Mouse (Mus musculus): Measurements from ENCODE around the gene Lamp1.

Lamp1 gene

GRCm38 (mm10) chr8:13158718-13159376 lies at the start of gene Lamp1:
Gene Lamp1 (plus strand): TSS chr8:13159161.
- DNase-seq (ENCODE audit: low read depth in 1 of 2, low spot score in 2 of 2): peak; percentile 89 to 95

DNA sequence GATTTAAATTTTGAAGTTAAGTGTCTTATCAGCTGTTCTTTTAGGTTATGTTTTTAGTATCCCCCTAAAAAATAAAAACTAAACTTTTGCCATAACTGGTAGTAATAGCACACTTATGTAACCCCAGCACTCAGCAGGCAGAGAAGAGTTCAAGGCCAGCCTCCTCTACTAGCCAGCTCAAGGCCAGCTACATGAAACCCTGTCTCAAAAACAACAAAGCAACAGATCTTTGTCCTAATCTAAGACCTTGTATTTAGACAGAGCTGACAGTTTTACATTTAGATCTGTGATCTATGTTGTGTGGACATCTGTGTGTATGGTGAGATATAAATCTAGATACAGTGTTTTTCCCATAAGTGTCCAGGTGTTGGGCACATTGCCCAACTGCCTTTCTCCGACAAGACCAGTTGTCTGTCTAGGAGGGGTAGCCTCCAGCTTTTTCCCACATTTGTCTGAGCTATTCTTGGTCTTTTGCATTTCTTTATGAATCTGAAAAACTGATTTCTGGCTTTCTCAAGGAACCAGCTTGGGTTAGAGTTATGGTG lies 49.5 kb upstream of the Lamp1 start:
- no peak for DNase-seq (ENCODE audit: low read depth in 1 of 2, low spot score in 2 of 2)

DNA sequence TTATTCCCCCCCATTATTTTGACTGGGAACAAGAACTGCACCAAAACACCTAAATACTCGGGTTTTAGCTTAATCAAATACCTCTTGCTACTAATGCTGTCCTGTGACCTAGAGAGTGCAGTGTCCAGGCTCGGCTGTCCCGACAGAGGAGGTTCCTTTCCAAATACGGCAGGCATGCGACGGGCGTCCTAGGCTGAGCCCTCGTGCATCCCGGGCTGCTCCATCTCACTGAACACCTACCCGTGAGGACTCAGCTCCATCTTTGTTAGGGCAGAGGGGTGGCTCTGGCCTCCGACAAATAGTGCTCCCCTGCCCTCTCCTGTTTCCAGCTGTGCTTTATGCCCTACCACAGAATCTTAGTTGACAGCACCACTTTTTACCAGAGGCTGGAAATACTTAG lies 47.0 kb upstream of the Lamp1 start:
- no peak for DNase-seq (ENCODE audit: low read depth in 1 of 2, low spot score in 2 of 2)

- DNase-seq (ENCODE audit: low read depth in 1 of 2, low spot score in 2 of 2): no peak
Observed at GRCm38 (mm10) chr8:13113232-13113631, 45.7 kb upstream of the Lamp1 start.

- DNase-seq (ENCODE audit: low read depth in 1 of 2, low spot score in 2 of 2): no peak
Observed at GRCm38 (mm10) chr8:13117096-13117495, 41.9 kb upstream of the Lamp1 start.

- no peak for DNase-seq (ENCODE audit: low read depth in 1 of 2, low spot score in 2 of 2)
Observed at GRCm38 (mm10) chr8:13118516-13118915, 40.4 kb upstream of the Lamp1 start.

GRCm38 (mm10) chr8:13120882-13121665 lies 37.9 kb upstream of the Lamp1 start:
- no peak for DNase-seq (ENCODE audit: low read depth in 1 of 2, low spot score in 2 of 2)

DNA sequence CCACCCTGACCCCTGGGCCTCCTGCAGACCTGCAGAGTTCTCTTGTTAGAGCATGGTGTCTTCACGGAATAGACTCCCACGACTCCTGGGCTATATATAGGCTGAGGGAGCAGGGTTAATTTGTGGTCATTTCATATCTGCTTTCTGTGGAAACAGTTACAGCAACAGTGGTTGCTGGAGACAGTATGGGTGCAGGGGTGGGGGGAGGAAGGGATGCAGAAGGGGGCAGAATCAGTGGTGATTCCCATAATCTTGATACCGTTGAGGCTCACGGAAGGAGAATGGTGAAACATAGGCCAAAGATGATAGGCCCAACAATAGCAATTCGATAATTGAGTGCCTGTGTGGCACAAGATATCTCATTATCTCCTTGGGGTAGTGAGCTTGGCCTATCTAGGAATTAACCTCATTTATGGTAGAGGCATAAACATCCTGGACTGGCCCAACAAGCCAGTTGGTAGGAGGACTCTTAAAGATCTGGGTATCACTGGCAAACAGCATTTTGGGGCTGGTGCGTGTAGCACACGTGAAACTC lies 36.0 kb upstream of the Lamp1 start:
- DNase-seq (ENCODE audit: low read depth in 1 of 2, low spot score in 2 of 2): no peak

DNA sequence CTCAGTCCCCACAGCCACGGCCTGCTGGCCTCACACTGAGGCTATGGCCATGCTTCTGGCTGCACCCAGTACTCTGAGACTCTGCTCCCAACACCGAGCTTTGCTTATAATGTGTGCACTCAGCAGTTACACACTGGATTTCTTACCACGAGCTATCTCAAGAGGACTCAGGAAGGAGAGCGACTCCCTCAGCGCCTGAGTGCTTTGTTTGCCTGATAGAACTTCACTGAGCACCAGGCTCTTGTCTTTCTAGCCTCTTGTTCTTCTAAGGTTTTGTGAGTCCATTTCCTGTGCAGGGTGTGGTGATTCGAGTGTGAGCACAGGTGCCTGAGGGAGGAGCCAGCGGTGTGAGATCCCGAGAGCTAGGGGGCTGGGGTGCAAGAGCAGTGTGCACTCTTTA lies 34.1 kb upstream of the Lamp1 start:
- DNase-seq (ENCODE audit: low read depth in 1 of 2, low spot score in 2 of 2): no peak

DNA sequence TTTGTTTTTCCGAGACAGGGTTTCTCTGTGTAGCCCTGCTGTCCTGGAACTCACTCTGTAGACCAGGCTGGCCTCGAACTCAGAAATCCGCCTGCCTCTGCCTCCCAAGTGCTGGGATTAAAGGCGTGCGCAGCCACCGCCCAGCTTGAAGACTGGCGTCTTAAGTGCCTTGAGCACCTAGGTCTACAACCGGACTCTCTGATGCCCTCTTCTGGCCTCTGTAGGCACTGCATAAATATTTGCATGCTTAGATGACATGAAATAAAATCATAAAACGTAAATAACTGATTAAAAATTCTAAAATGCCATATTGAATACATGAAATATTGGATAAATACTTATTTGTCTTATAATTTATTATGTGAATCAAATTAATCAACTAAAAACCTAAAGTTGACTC lies 26.7 kb upstream of the Lamp1 start:
- DNase-seq (ENCODE audit: low read depth in 1 of 2, low spot score in 2 of 2): peak; percentile 22 to 26

GRCm38 (mm10) chr8:13139641-13140182 lies 19.2 kb upstream of the Lamp1 start:
- DNase-seq (ENCODE audit: low read depth in 1 of 2, low spot score in 2 of 2): no peak

GRCm38 (mm10) chr8:13141681-13142080 lies 17.3 kb upstream of the Lamp1 start:
- DNase-seq (ENCODE audit: low read depth in 1 of 2, low spot score in 2 of 2): no peak

- no peak for DNase-seq (ENCODE audit: low read depth in 1 of 2, low spot score in 2 of 2)
Observed at GRCm38 (mm10) chr8:13148476-13148875, 10.5 kb upstream of the Lamp1 start.

DNA sequence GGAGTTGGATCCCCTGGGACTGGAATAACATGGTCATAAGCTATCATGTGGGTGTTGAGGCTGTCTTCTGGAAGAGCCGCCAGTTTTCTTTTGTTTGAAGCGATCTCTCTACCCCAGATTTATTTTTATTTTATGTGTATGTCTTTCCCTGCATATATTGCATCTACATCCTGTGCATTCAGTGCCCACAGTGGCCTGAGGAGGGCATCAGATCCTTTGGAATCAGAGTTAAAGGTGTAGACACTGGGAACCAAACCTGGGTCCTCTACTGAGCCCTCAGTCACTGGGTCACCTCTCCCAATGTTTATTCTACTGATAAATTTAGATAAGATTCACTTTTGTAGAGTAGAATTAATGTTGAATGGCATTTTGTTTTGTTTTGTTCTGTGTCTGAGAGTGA lies 9.7 kb upstream of the Lamp1 start:
- no peak for DNase-seq (ENCODE audit: low read depth in 1 of 2, low spot score in 2 of 2)

DNA sequence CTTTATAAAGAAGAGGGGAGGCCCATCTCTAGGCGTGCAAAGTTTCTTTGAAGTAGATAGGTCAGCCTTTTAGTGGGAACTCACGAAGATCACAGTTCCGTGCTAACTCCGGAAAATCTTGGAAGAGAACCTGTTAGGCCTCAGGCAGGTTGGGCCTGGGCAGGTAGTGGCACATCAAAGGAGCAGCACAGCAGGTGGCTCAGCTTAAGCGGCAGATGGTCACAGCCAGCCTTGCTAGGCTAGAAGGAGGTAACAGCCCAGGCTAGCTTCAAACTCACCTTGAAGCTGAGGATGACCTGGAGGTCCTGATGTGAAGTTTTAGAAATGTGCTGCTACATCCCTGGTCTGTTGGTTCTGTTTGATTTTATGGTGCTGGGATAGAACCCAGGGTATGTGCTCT lies 9.1 kb upstream of the Lamp1 start:
- DNase-seq (ENCODE audit: low read depth in 1 of 2, low spot score in 2 of 2): no peak

DNA sequence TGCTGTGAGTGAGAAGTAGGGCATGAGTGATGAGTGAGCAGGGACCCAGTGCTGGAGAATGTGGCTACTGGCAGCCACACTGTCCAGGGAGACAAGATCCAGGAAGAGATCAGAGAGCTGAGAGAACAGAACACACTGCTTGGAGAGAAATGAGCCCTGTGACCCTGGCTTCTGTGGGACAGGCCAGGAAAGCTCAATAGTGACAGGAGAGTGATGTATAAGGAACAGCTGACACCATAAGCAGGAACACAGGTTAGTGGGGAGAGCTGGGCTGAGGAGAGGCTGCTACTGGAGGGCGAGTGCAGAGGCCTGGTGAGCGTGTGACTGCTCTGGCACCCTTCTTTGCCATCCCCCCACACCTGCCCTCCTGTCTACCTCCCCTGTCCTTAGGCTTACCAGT lies 8.0 kb upstream of the Lamp1 start:
- DNase-seq (ENCODE audit: low read depth in 1 of 2, low spot score in 2 of 2): no peak

- no peak for DNase-seq (ENCODE audit: low read depth in 1 of 2, low spot score in 2 of 2)
Observed at GRCm38 (mm10) chr8:13154099-13154498, 4.9 kb upstream of the Lamp1 start.

- DNase-seq (ENCODE audit: low read depth in 1 of 2, low spot score in 2 of 2): peak; percentile 54 to 69
Observed at GRCm38 (mm10) chr8:13155358-13155757, 3.6 kb upstream of the Lamp1 start.

DNA sequence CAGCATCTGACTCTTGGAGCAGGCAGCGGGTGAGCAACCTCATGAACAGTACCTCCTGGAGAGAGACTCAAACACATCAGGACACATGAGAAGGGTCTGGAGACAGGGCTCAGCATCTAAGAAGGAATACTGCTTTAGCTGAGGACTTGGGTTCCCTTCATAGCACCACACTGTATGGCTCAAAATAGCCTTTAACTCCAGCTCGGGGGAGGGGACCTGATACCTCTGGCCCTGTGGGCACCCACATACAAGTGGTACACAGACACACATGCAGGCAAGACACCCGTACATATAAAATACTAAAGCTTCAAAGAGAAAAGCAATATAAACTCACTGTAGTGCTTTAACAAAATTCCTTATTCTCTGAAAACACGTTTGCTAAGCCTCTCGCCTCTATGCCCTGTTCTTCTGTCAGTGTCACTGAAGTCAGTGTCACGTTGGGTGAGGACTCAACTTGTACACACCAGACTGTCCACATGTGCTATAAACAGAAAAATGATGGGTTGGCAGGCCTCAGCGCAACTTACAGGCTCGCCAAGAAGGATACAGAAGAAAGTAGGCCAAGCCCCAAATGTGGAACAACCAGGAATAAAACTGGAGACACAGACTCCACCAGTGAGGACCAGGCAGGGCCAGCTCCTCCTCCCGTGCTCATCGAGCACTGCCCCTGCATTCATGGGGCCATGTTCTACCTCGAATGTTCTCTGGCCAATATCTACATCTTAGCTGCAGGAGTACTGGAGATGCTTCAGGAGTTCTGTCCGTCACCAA lies 2.4 kb upstream of the Lamp1 start:
- no peak for DNase-seq (ENCODE audit: low read depth in 1 of 2, low spot score in 2 of 2)

GRCm38 (mm10) chr8:13159377-13159881 lies 468 bp downstream of the Lamp1 start:
- DNase-seq (ENCODE audit: low read depth in 1 of 2, low spot score in 2 of 2): no peak

DNA sequence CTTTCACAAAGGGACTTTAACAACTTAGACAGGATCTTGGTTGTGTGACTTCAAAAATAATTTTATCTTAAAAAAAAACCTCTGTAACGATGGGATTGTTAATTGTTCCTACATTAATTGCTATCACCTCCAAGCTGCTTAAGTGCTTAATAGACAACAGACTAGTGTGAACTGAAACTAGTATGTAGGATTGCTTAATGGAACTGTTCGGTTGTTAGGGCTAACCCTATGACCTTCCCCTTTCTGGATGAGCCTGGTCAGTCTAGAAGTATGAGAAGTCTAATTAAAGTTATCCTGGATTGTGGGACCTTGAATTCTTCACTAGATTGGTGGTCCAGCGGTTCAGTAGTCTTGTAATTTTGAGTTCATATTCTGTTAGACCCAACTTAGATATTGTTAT lies 1.7 kb downstream of the Lamp1 start:
- peak in 1 of 2 experiments; percentile 9 for DNase-seq (ENCODE audit: low read depth in 1 of 2, low spot score in 2 of 2)
